Mouse (Mus musculus) olfactory bulb, adult 2 months (tissue): ENCODE measurements around the gene Nkx2-1.

ENCODE experiments used
- CTCF ChIP-seq: fragments of 200-500 bp; IDR thresholded peaks from 2 replicates; pipeline ENCODE4 v1.5.1; 2012; ENCODE audit warnings: low read depth, mild to moderate bottlenecking, low read length, moderate library complexity; ENCODE audit not compliant: insufficient read depth
- POLR2A ChIP-seq: fragments of 200-500 bp; IDR thresholded peaks from 2 replicates; pipeline ENCODE4 v1.6.1; 2012; ENCODE audit warnings: mild to moderate bottlenecking, low read depth, low read length, moderate library complexity; ENCODE audit not compliant: insufficient read depth

GRCm38 (mm10) chr12:56522191-56522590, 14.5 kb downstream of the Nkx2-1 start:
- no peak for TF ChIP-seq CTCF
- no peak for TF ChIP-seq POLR2A
